Mouse (Mus musculus) midbrain, embryonic 15.5 days (tissue): ENCODE measurements around the gene Tmem135. TPM values are rescaled to one million over a fixed set of nuclear protein-coding genes. Genes with fewer than 3 reads are reported as not detected.
A peak's percentile ranks its signal among the peaks of the same experiment; 100 is the strongest.

Source experiments
- ATAC-seq: fragments of 200-750 bp; cut with Nextera tagmentation; replicated peaks from 2 replicates; pipeline ENCODE4 v1.8.0; 2017; ENCODE audit warnings: moderate TSS enrichment
- H3K27ac ChIP-seq: fragments of 300-500 bp; sonication (generic); 2 replicates; pipeline ENCODE4 v1.5.1; 2015; ENCODE audit warnings: mild to moderate bottlenecking, inconsistent platforms
- H3K27me3 ChIP-seq: fragments of 300-500 bp; sonication (generic); replicated peaks from 2 replicates; pipeline ENCODE4 v1.6.1; 2015; ENCODE audit warnings: inconsistent platforms
- H3K36me3 ChIP-seq: fragments of 300-500 bp; sonication (generic); replicated peaks from 2 replicates; pipeline ENCODE4 v1.6.1; 2015; ENCODE audit warnings: inconsistent platforms
- H3K4me1 ChIP-seq: fragments of 300-500 bp; sonication (generic); 2 replicates; pipeline ENCODE4 v1.6.1; 2015; ENCODE audit warnings: inconsistent platforms
- H3K4me2 ChIP-seq: fragments of 300-500 bp; sonication (generic); 2 replicates; pipeline ENCODE4 v1.6.1; 2015; ENCODE audit warnings: inconsistent platforms, mild to moderate bottlenecking, moderate library complexity
- H3K4me3 ChIP-seq: fragments of 300-500 bp; sonication (generic); 2 replicates; pipeline ENCODE4 v1.5.1; 2015; ENCODE audit warnings: mild to moderate bottlenecking, inconsistent platforms
- H3K9ac ChIP-seq: fragments of 300-500 bp; sonication (generic); 2 replicates; pipeline ENCODE4 v1.6.1; 2015; ENCODE audit warnings: mild to moderate bottlenecking, inconsistent platforms
- H3K9me3 ChIP-seq: fragments of 300-500 bp; sonication (generic); 2 replicates; pipeline ENCODE4 v1.6.1; 2016; ENCODE audit warnings: inconsistent platforms
- WGBS: fragments of 180-500 bp; shearing (Covaris S2); methylation state at CpG from one replicate; pipeline ENCODE4 v1.1.7; 2015; ENCODE audit warnings: mixed read lengths; 5-methylcytosine and 5-hydroxymethylcytosine counted together
- polyA plus RNA-seq: library from polyadenylated mRNA; unstranded; fragments of >200 nt; fragmentation: Nextera tagmentation; extraction: Ambion mirVana; gene quantifications from 2 replicates; pipeline ENCODE4 v1.2.1, GENCODE M21; 2015

The Tmem135 gene
- polyA plus RNA-seq, 1 experiment from 2014 or later, result 32.8 TPM

DNA sequence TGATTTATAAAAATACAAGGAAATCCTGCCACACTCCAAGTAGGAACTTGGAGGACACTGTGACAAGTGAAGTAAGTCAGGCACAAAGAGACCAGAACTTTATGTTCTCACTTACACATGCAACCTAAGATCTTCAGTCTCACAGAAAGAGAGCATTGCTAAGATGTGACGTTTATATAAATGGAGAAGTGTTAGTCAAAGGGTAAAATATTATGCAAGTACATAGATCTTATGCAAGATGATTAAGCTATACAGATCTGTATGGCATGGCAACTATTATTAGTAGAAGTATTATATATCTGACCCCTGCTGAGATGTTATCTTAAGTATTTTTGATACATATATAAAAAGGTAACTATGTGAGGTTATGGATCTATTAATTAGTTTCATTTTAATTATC is 8.6 kb downstream of the Tmem135 start:
- no peak overlapping the region for H3K9ac ChIP-seq
- no peak for ATAC-seq
- no peaks in the 10 kb centered on the region for H3K4me1 ChIP-seq
- WGBS, result 86% methylated on average over 1 of the region's 1 CpGs
- no peak overlapping the region for H3K4me3 ChIP-seq
- no peak overlapping the region for H3K4me2 ChIP-seq
- no peaks in the 10 kb centered on the region for H3K9me3 ChIP-seq
- H3K36me3 ChIP-seq, result no peaks in the 10 kb centered on the region
- H3K27me3 ChIP-seq, result no peaks in the 10 kb centered on the region
- H3K27ac ChIP-seq, result no peak overlapping the region

DNA sequence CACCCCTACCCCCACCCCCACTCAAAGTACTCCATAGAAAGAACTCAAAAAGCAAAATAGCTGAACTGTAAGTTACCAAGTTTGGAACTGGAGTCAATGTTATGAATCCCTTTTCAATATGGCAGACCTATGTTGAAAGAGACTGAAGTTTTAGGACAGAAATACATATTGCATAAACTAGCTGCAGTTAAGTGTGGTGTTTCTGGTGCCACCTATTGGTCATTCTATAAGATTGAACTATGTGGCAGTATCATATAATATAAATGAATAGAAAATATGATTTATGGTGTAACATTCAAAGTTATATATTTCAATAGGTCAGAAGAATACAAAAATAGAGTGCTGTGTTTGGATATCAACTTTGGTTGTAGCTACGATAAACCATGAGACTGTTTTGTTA is 11.2 kb downstream of the Tmem135 start:
- no peak overlapping the region for H3K4me2 ChIP-seq
- no peaks in the 10 kb centered on the region for H3K9me3 ChIP-seq
- H3K4me3 ChIP-seq, result no peak overlapping the region
- H3K36me3 ChIP-seq, result no peaks in the 10 kb centered on the region
- no peaks in the 10 kb centered on the region for H3K27me3 ChIP-seq
- 96% methylated on average over 1 of the region's 1 CpGs for WGBS
- no peak for ATAC-seq
- no peak overlapping the region for H3K27ac ChIP-seq
- H3K9ac ChIP-seq, result no peak overlapping the region
- no peaks in the 10 kb centered on the region for H3K4me1 ChIP-seq

DNA sequence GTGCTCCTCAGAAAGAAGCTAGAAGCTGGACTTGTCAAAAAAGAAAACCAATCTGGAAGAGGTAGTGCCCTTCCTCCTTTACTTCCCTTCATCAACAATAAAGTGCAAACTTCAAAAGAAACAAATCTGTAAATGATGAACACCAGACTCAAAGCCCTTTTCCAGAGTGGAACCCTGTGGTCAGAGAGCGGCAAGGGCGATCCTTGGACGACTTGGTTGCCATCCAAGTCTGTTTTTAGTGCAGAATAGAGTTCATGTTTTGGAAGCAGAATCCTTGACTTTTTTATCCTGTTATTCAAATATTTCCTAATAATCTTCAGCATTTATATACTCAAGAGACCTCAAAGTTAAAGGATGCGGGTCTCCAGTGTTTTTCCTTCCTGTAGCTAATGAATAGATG is 11.6 kb downstream of the Tmem135 start:
- H3K4me3 ChIP-seq, result no peak overlapping the region
- WGBS, result 76% methylated on average over 4 of the region's 4 CpGs
- H3K9ac ChIP-seq, result no peak overlapping the region
- no peak overlapping the region for H3K27ac ChIP-seq
- no peaks in the 10 kb centered on the region for H3K27me3 ChIP-seq
- no peak overlapping the region for H3K4me2 ChIP-seq
- no peak for ATAC-seq
- H3K36me3 ChIP-seq, result no peaks in the 10 kb centered on the region
- no peaks in the 10 kb centered on the region for H3K4me1 ChIP-seq
- no peaks in the 10 kb centered on the region for H3K9me3 ChIP-seq

DNA sequence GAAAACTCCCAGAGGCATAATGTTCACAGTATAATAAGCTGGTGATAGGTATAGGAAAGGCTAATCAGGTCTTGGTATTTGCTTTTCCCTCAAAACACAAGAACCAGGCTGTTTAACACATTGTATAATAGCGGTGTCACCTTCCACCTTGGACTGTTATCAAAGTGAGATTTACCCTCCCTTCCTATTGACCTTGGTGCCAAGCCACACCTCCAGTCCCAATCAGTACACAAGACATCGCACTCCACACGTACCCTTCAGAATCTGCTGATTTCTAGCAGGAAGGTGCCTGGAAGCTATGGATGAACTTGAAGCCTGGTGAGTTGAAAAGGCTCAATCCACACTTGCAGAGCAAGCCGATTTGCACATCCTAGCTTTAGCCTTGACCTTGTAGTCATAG is 12.2 kb downstream of the Tmem135 start:
- ATAC-seq, result no peak
- Histone ChIP-seq H3K27me3 (no peaks in the 10 kb centered on the region), H3K4me2 (no peak overlapping the region), H3K9ac (no peak overlapping the region), H3K9me3 (no peaks in the 10 kb centered on the region), H3K36me3 (no peaks in the 10 kb centered on the region), H3K4me3 (no peak overlapping the region), H3K27ac (no peak overlapping the region), H3K4me1 (no peaks in the 10 kb centered on the region)
- 88% methylated on average over 4 of the region's 4 CpGs for WGBS

DNA sequence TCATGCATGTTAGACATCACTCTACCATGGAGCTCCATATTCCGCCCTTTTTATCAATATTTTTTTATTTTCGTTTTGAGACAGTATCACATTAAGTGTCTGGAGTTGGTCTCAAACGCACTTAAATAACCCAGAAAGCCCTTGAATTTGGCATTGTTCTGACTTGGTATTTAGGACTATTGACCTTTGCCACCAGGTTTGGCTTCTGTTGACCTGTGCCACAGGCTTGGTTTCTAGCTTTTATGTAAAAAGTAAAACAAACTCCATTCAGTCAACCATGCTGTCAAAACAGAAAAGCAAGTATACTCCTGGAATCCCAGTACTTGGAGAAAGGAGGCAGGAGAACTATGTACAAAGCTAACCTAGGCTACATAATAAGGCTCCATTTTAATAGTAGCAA is 12.7 kb downstream of the Tmem135 start:
- H3K9ac ChIP-seq, result no peak overlapping the region
- WGBS, result 89% methylated on average over 3 of the region's 3 CpGs
- H3K4me2 ChIP-seq, result no peak overlapping the region
- no peaks in the 10 kb centered on the region for H3K4me1 ChIP-seq
- no peaks in the 10 kb centered on the region for H3K36me3 ChIP-seq
- no peaks in the 10 kb centered on the region for H3K27me3 ChIP-seq
- no peak overlapping the region for H3K4me3 ChIP-seq
- H3K27ac ChIP-seq, result no peak overlapping the region
- no peaks in the 10 kb centered on the region for H3K9me3 ChIP-seq
- no peak for ATAC-seq

DNA sequence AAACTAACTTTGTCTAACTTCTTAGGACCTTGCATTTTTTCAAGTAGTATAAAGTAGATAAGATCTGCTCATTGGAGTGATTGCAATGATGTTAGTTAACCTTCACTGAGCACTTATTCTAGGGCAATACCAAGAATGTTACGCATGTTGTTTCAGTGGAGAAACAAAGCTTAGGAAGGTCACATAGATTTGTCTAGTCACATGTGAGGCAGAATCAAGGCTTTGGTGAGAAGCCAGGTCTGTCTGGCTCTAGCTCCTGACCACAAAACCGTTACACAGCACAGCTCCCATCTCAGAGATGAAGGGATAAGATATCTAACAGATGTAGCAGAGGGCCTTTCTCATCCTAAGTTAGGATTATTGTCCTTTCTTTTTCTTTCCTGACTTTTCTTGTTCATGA is 13.4 kb downstream of the Tmem135 start:
- Histone ChIP-seq H3K9ac (no peak overlapping the region), H3K4me3 (no peak overlapping the region), H3K4me1 (no peaks in the 10 kb centered on the region), H3K27ac (no peak overlapping the region), H3K9me3 (no peaks in the 10 kb centered on the region), H3K4me2 (no peak overlapping the region), H3K36me3 (no peaks in the 10 kb centered on the region), H3K27me3 (no peaks in the 10 kb centered on the region)
- whole genome bisulfite sequencing, result 78% methylated on average over 2 of the region's 2 CpGs
- no peak for ATAC-seq

DNA sequence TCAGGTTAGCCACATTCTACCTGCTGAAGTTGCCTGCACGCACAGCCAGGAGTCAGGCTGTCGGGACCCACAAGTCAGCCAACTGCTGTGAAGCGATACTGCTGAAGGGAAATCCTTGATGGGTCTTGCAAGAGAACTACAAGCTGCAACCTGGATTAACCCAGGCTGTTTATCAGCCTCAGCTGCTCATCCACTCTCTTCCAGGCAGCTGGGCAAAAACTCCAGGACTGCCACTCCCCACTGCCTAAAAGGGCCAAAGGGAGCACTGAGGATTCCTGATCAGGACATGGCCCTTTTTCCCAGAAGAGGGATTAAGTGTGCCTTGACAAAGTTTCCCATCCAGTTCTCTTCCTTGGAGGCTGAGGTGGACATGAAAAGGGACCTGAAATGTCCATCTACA is 15.0 kb downstream of the Tmem135 start:
- Histone ChIP-seq H3K27me3 (no peaks in the 10 kb centered on the region), H3K4me1 (no peaks in the 10 kb centered on the region), H3K36me3 (no peaks in the 10 kb centered on the region), H3K4me3 (no peak overlapping the region), H3K9ac (no peak overlapping the region), H3K4me2 (no peak overlapping the region), H3K27ac (no peak overlapping the region), H3K9me3 (no peaks in the 10 kb centered on the region)
- 79% methylated on average over 3 of the region's 3 CpGs for WGBS
- ATAC-seq, result no peak

DNA sequence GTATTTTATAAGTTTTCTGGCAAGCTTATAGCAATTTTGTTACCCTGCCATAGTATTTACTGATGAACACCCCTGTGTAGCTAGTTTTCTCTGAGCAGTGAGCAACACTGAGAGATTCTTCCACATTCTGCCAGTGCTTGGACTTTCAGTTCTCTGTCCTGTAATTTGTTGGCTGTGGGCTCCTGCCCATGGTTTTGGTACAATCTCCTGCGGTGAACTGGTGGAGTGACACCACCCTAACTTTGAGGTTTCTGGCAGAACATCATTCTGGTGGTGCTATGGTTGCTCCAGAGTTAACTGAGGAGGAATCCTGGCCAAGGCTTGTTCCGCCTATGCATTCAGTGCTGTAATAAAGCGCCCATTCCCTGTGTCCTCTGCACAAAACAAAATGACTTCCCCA is 21.1 kb downstream of the Tmem135 start:
- H3K9me3 ChIP-seq, result no peaks in the 10 kb centered on the region
- no peaks in the 10 kb centered on the region for H3K36me3 ChIP-seq
- H3K9ac ChIP-seq, result no peak overlapping the region
- H3K27ac ChIP-seq, result no peak overlapping the region
- no peaks in the 10 kb centered on the region for H3K27me3 ChIP-seq
- no peak overlapping the region for H3K4me2 ChIP-seq
- ATAC-seq, result no peak
- 93% methylated on average over 3 of the region's 3 CpGs for WGBS
- H3K4me3 ChIP-seq, result no peak overlapping the region
- H3K4me1 ChIP-seq, result no peaks in the 10 kb centered on the region

DNA sequence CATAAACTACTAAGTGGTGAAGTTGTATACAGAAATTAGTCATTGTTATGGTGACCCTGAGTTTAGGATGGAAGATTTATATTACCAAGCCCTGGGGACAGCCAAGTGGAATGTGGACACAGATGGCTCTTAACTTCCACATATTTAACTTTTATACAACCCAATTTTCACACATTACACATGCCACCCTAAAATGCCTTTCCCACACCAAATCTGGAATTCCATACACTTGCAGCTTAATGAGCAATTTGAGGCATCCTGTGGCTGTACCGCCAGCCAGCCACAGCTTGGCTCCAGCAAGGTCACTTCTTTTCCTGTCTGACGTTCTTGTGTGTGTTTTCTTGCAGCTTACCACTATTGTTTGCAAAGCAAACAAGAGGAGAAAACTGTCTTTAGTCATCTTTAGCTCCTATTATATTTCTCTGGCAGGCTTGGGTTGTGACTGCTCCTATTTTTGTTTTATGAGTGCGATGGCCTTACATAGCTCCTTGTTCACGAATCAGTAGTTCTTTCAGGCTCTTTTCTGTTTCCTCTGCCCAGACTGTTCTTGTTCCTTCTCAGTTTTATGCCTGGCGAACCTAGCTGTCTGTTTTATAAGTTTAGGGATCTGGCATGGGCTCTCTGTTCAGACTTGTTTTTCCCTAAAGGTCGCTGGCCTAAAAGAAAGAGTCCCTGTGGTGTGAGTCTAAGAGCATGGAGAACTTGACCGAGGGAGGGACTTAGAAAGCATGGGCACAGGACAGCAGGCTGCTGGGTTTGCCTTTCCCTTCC is 22.9 kb downstream of the Tmem135 start:
- no peak for ATAC-seq
- 46% methylated on average over 7 of the region's 7 CpGs for WGBS
- no peak overlapping the region for H3K27ac ChIP-seq
- H3K36me3 ChIP-seq, result no peaks in the 10 kb centered on the region
- no peaks in the 10 kb centered on the region for H3K27me3 ChIP-seq
- no peaks in the 10 kb centered on the region for H3K4me1 ChIP-seq
- H3K9me3 ChIP-seq, result no peaks in the 10 kb centered on the region
- no peak overlapping the region for H3K9ac ChIP-seq
- H3K4me3 ChIP-seq, result no peak overlapping the region
- H3K4me2 ChIP-seq, result no peak overlapping the region

DNA sequence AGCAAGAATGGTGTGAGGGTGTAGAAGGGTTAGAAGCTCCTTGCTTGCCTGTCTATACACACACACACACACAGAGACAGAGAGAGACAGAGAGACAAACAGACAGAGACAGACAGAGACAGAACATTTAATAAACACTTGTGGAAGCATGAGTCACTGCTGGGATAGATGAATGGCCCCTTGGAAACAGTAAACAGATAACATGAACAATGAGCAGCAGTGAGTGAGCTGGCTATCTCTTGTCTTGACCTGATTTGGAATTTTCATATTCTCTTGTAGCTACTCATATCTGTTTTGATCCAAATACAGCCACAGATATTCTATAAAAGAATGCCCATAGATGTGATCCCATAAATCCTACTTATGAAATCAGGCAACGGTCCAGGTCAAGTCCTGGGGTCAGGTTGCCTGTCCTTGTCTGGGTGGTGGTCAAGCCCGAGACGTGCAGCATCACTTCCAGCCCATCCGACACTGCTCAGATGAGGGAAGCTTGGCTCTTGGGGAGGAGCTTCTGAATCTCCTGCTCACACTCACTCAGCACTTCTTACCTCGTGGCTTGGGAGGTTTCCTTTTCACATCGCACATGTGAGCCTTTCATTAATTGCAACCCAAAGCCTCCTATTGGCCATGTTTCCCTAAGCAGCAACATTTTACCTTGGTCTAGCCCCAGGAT is 32.3 kb downstream of the Tmem135 start:
- no peak for ATAC-seq
- no peak overlapping the region for H3K4me2 ChIP-seq
- peaks cover 4% of the 10 kb centered on the region; the same call in 1 of the 2 replicates for H3K27me3 ChIP-seq
- WGBS, result 78% methylated on average over 6 of the region's 6 CpGs
- no peak overlapping the region for H3K9ac ChIP-seq
- H3K9me3 ChIP-seq, result no peaks in the 10 kb centered on the region
- no peak overlapping the region for H3K4me3 ChIP-seq
- no peaks in the 10 kb centered on the region for H3K36me3 ChIP-seq
- no peak overlapping the region for H3K27ac ChIP-seq
- H3K4me1 ChIP-seq, result no peaks in the 10 kb centered on the region

DNA sequence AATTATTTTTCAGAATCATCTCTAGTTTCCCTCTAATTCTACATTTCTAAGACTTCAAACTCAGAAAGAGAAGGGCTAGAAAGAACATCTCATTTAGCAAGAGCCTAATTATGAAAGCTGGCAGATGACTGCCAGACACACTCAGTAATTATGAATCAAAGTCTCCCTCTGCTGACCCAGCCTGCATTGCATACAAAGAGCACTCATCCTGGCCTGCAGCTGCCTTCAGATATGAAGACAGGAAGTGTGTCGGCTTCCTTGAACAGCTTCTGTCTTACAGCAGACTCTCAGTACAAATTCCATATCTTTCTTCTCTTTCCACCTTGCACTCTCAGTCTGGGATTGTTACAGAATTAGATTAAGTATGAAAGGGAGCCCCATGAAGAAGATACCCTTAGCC is 33.1 kb downstream of the Tmem135 start:
- no peaks in the 10 kb centered on the region for H3K4me1 ChIP-seq
- no peak overlapping the region for H3K27ac ChIP-seq
- 0 out of 2 replicates have a peak, but pooled peaks have one; percentile 52 for ATAC-seq
- WGBS, result 45% methylated on average over 1 of the region's 1 CpGs
- no peak overlapping the region for H3K4me3 ChIP-seq
- peaks cover 4% of the 10 kb centered on the region; the same call in 1 of the 2 replicates for H3K27me3 ChIP-seq
- H3K4me2 ChIP-seq, result no peak overlapping the region
- no peak overlapping the region for H3K9ac ChIP-seq
- no peaks in the 10 kb centered on the region for H3K9me3 ChIP-seq
- H3K36me3 ChIP-seq, result no peaks in the 10 kb centered on the region

DNA sequence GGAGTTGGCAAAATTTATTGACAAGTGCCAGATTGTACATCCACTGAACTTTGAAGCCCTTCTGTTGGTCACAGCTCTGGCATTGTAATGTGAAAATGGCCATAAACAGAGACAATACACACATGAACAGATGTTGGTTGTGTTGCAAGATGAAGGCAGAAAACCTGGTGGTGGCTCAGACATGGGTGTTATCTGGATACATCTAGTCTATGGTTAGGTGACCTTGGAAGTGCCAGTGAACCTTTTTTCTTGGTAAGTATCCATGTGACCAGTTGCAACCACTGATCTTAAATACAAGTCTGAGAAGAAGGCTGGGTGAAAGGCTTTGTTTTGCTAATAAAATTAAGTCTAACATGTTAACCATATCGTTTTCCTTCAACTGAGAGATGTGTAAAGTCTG is 33.9 kb downstream of the Tmem135 start:
- Histone ChIP-seq H3K27ac (no peak overlapping the region), H3K27me3 (peaks cover 4% of the 10 kb centered on the region; the same call in 1 of the 2 replicates), H3K9ac (no peak overlapping the region), H3K36me3 (no peaks in the 10 kb centered on the region), H3K4me3 (no peak overlapping the region), H3K4me1 (no peaks in the 10 kb centered on the region), H3K4me2 (no peak overlapping the region), H3K9me3 (no peaks in the 10 kb centered on the region)
- WGBS, result 70% methylated on average over 1 of the region's 1 CpGs
- no peak for ATAC-seq

DNA sequence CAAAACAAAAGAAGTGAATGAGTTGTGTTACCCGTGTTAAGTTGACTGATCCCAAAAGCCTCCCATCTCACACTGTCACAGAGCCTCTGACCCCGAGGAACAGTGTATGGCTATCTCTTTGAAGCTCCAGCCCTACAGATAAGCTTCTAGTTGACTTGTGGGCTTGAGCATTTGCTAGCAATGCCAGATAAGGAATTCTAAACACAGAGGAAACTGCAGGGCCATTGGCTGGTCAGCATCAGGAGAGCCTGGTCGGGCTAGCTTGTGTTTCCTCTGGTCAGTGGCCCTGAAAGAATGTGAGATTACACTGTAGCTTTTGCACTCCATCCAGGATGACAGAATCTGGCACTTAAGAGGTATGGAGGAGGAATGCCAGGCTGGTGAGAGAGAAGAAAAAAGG is 36.4 kb downstream of the Tmem135 start:
- no peaks in the 10 kb centered on the region; the same call in 1 of the 2 replicates for H3K4me1 ChIP-seq
- H3K9ac ChIP-seq, result no peak overlapping the region
- H3K4me2 ChIP-seq, result no peak overlapping the region
- ATAC-seq, result no peak
- peaks cover 4% of the 10 kb centered on the region; the same call in 1 of the 2 replicates for H3K27me3 ChIP-seq
- H3K36me3 ChIP-seq, result no peaks in the 10 kb centered on the region
- no peak overlapping the region for H3K4me3 ChIP-seq
- H3K9me3 ChIP-seq, result no peaks in the 10 kb centered on the region
- no peak overlapping the region for H3K27ac ChIP-seq
- 21% methylated on average over 3 of the region's 3 CpGs for WGBS
